Mouse (Mus musculus): ENCODE data around the gene Defb38.

Gene Defb38

DNA sequence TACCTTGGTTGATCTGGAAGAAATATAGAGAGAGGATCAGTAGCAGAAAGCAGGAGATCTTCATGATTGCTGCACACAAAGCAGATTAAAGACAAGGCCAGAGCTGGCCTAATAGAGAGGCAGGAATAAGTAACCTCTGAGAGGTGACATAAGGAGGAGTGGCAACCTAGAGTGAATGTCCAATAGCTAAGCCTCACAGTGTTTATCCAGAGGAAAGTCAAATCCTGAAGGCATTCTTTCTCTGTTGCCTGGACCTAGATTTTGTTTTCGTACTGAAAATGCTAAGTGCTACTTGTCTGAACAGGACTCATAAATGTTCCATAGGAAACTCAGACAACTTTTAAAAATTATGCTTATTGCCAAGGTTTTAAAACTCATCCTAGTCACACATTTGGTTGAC, at the start of gene Defb38:
Gene Defb38 (minus strand): TSS at position 101 of the 400 bp plus-strand sequence.
- DNase-seq (ENCODE audit: low spot score): no peak

DNA sequence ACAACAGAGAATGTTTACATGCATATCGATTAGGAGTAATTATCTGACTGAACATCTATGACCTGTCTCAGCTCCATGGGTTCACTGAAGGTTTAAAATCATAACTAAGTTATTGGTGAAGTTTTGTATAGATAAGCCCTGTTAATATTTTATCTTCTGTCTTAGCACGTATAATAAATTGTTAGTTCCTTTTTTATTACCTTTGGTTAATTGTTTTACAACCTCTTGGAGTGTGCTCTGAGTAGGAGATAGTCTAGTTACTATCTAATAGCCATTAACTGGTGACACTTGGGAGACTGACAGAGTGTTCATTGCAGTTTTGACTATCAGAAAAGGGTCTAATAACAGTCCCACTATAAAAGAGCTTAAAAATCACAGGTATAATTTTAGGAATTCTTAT, 39.6 kb upstream of the Defb38 start:
- no peak for DNase-seq (ENCODE audit: low spot score)

DNA sequence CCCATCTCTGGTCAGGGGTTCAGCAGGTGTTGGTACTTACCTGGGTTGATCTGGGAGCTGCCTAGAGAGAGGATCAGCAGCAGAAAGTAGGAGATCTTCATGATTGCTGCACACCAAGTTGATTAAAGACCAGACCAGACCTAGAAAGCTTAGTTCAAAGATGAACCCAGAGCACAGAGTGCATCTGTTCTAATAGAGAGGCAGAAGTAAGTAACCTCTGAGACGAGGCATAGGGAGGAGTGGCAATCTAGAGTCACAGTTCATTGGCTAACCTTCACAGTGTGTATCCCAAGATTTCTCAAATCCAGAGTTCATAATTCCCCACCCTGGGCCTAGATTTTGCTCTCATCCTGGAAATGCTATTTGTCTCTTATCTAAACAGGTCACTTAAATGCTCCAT, 38.3 kb upstream of the Defb38 start, which contains the start of gene Defb39:
Gene Defb39 (minus strand): TSS at position 101 of the 400 bp plus-strand sequence.
- no peak for DNase-seq (ENCODE audit: low spot score)

DNA sequence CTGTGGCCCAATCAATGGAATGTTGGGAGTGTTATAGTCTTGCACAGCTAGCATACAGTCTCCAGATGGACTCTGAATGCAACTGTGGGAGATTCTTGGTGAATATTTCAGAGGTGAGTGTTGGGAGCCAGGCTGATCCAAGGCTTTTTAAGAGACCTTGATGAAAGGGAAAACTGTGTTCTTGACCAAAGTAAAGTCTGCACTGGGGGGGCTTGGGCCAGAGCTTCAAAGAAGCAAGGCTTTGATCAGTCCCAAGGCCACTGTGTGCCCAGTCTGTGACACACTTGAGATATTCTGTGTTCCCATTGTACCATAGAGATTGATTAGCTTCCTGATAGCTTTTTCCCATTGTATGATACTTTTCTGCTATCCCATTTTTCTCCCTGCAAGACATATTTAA, 36.5 kb upstream of the Defb38 start:
- no peak for DNase-seq (ENCODE audit: low spot score)

DNA sequence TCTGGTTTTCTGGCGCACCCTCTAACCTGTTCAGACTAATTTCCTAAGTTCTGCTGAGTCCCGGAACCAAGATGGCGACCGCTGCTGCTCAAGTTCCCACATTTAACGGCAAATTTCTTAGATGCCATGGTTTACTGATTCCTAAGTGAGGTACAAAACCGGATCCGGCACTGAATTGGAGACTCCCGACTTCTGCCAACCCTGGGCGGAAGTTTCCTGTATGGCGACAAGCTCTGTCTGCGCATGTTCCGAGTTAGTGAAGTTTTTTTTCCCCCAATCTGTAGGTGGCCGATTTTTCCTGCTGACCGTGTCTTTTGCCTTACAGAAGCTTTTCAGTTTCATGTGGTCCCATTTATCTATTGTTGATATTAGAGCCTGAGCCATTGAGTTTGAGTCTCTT, 18.9 kb upstream of the Defb38 start:
- no peak for DNase-seq (ENCODE audit: low spot score)
